Mouse (Mus musculus) adrenal gland, postnatal 25 days (tissue): ENCODE data around the gene Prdm8. TPM values are rescaled to one million over a fixed set of nuclear protein-coding genes. Genes with fewer than 3 reads are reported as not detected.

Experiments used
- DNase-seq: peaks from one replicate; pipeline ENCODE4 v3.0.0; 2021; ENCODE audit warnings: mixed read lengths
- total RNA-seq: library from RNA; stranded (reverse); gene quantifications from 2 replicates; pipeline ENCODE4 v1.2.3, GENCODE M21; 2021

Prdm8 gene
- total RNA-seq, 1 experiment from 2014 or later = not detected

DNA sequence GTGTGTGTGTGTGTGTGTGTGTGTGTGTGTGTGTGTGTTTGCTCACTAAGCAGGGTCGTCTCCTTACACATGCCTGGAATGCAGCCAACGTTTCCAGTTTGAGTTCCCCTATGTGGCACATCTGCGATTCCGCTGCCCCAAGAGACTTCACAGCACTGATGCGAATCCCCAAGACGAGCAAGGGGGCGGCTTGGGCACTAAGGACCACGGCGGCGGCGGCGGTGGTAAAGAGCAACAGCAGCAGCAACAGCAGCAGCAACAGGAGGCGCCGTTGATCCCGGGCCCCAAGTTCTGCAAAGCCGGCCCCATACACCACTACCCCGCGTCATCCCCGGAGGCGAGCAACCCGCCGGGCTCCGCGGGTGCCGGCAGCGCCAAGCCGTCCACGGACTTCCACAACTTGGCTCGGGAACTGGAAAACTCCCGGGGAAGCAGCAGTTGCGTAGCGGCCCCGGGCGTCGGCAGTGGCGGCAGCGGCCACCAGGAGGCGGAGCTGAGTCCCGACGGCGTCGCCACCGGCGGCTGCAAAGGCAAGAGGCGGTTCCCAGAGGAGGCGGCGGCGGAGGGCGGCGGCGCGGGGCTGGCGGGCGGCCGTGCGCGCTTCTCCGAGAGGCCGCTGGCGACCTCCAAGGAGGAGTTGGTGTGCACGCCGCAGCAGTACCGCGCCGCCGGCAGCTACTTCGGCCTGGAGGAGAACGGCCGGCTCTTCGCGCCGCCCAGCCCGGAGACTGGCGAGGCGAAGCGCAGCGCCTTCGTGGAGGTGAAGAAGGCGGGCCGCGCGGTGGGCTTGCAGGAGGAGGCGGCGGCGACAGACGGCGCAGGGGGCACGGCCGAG, 18.2 kb downstream of the Prdm8 start:
- peak; percentile 89 for DNase-seq

DNA sequence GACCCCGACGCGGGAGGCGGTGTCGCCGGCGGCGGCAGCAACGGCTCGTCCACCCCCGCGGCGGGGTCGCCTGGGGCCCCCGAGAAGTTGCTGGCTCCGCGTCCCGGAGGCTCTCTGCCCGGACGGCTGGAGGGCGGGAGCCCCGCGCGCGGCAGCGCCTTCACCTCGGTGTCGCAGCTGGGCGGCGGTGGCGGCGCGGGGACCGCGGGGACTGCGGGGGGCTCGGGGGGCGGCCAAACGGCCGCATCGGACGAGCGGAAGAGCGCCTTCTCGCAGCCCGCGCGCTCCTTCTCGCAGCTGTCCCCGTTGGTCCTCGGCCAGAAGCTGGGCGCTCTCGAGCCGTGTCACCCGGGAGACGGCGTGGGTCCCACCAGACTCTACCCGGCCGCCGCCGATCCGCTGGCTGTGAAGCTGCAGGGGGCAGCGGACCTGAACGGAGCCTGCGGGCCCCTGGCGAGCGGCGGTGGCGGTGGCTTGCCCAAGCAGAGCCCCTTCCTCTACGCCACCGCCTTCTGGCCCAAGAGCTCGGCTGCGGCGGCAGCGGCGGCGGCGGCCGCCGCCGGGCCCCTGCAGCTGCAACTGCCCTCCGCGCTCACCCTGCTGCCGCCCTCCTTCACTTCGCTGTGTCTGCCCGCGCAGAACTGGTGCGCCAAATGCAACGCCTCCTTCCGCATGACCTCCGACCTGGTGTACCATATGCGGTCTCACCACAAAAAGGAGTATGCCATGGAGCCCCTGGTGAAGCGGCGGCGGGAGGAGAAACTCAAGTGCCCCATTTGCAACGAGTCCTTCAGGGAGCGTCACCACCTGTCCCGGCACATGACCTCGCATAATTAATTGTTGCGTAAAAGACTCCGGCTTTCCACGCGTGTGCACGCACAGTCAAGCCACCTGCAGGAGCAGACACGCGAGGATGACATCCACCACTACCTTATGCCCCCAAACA, 19.1 kb downstream of the Prdm8 start:
- DNase-seq = peak; percentile 38

DNA sequence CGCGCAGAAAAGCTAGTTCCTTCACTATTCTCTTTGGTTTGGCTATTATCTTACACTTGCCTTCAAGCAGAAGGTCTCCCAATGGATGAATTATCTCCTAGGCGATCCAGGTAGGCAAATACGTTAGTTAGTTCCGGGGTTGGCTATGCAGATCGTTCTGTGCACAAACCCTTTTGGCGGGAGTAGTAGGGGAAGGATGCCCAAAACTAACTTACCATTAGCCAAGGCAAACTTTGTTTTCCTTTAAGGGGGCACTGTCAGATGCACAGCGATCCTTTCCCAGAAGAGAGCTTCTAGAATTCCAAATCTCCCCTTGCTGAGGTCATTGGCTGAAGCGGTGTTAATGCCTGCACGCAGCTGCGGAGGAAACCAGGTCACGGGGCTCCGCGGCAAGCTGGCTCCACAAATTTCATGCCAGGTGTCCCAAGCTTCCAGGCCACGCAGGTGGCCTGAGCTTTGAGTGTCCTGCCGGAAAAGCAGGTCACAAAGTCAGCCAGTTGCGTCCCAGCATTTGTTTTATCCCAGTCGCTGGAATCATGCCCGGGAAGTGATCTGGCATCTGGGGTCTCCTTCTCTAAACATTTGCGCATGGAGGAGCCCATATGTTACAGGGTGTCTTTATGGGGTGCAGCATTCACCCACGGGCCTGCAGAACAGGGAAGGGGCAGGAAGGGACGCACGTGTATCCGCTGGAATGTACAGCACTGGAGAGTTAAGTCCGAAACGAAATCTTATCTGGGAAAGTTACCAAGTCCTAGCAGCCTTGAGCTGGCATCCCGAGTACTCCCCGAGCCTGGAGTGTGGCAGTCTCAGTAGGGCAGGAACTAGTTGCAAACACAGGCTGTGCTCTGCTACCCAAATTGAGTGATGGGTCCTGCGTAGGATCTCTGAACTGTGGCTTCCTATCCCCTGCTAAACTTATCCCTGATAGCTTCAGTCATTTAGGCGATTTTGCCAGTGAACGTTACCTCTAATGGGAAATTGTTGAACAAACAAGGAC, 22.5 kb downstream of the Prdm8 start:
- no peak for DNase-seq

DNA sequence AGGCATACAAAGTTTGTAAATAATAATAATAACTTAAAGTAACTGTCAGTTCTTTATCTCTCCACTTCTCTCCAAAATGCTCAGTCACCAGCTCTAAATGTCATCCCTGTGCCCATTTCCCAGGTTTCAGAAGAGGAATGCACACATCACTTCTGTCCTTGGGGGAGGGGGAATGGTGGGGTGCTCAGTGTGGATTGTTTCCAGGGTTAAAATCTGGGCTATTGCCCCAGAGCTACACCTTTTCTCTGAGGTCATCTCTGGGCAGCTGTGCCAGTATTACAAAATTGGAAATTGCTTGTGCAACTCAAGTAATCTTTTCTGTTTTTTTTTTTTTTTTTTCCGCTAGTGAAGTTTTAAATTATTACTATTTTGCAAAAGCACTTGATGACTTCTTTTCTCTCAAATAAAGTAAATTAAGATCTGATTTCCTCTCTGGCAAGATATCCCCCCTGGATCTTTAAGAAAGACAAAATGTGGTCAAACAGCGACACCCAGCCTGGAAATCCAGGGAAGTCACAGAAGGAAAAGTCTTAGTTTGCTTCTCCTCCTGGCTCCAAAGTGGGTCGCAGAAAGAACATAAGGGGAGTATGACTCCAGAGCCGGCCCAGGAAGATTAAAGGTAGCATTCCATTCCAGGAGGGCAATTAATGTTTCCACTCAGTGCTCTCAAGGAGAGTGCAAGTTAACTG, 25.4 kb downstream of the Prdm8 start:
- no peak for DNase-seq

DNA sequence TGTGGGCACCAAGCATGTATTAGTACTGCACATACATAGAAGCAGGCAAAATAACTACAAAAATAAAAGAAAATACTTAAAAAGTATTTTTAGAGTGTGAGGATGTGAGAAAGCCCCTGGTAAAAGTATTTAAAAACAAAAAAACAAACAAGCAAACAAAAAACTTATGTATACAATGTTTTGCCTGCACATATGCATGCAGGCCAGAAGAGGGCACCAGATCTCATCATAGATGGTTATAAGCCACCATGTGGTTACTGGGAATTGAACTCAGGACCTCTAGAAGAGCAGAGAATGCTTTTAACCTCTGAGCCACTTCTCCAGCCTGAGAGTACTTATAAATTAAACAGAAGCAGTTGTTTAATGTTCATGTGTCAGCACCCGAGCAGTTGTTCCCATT, 28.0 kb downstream of the Prdm8 start:
- no peak for DNase-seq

DNA sequence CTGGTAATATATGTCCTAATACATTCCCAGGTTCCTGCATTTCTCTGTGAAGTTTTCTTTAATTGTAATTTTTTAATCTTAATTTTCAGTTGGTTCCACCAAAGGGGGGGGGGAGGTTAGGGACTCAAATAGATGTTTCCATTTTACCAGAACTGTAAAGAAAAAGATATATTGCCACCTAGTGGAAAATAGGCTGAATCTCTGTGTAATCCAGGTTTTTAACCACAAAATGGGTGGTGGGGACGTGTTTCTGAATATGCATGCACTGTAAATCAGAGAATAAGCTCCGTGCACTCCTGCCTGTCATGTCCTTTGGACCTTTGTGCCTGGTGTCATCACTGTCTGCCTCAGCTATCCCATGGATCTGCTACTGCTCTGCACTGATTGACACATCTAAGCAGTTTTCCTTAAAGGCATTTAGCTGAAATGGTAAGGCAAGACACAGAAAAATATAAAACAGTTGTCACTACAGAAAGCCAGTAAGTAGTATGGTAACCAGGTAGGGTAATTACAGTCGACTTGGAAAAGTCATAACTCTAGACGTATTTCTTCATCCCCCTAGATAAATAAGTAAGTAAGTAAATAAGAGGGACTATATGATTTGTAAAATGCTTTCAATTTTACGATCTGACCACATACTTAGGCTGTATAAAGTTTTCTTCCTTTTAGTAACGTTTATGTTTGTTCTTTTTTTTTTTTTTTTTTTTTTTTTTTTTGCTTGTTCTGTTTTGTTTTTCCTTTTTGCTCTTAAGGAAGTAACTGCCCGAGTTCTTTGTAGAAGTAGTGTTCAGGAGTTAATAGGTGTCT, 31.6 kb downstream of the Prdm8 start:
- no peak for DNase-seq

DNA sequence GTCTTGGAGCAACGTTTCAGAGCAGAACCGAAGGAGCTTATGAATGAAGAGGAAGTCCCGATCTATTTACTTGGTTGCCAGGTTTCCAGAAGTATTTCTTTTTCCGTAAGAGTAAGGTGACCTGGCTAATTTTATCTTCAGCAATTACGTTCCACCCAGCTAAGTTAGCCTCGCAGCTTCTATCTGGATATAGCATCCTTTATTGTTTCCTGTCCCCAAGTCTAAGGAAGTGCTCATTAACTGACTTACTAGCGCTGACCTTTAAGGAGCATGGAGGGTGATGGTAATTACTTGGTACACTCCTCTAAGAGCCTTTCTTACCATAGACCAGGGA, 32.2 kb downstream of the Prdm8 start:
- DNase-seq = no peak

DNA sequence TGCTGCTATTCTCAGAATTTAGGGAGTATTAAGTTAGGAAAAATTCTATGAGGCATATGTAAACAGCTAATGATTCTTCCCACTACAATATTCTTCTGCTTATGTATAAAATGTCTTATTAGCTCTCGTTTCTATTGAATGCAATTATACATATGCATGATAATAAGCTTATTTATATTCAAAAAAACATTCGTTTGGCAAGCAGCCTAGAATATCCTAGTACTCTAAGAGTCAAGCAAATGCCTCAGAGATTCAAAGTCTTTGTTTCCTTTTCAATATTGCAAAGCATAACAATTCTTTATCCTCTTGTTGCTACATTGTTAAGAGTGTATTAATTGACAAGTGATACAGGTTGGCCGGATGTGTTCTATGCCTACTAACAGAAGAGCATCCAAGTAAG, 34.6 kb downstream of the Prdm8 start:
- no peak for DNase-seq

DNA sequence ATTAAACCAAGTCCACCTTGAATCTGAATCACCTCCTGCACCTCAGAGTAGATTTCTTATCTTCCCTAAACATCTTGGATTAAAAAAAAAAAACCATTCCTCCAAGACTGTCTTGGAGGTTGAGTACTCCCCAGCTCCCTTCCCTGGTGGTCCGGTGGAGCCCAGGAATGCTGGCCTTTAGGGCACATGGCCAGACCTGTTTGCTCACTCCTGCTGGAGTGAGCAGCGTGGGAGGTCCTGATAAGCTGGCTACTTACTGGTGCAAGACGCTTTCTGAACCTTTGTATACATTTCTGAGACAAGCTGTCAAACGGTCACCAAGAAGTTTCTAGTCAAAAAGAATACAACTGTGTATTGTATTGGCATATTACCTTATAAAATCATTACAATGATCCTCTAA, 36.0 kb downstream of the Prdm8 start:
- DNase-seq = no peak

DNA sequence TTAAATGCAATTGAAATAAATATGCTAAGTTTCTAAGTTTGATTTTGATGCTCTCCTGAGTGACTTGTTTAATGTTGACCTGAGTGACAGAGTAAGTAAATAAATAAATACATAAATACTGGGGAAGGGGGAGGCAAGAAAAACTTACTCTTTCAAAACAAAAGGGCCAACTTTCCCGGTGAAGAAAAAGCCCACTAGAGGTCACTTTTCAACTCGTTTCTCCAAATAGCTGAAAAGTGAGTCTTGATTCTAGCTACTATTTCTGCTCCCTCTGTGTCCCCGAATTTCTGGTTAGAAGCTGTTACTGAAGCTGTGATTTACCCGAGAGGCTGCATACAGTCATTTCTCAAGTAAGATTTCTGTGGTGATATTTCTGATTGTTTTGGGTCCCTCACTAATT, 45.5 kb downstream of the Prdm8 start:
- no peak for DNase-seq

DNA sequence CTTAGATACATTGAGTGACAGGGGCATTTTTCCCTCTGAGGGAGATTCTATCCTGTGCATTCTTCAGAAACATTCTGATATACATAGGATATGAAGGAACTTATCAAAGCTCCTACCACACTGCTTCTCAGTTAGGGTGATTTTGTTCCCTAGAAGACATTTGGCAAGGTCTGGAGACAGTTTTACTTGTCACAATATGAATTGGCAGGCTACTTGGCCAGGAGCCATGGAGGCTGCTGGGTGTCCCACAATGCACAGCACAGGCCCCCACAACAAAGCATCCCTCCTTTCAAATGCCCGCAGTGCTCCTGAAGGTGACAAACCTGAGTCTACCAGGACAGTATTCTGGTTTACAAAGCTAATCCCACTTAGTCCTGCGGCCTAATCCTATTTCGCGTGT, 55.0 kb downstream of the Prdm8 start:
- no peak for DNase-seq

DNA sequence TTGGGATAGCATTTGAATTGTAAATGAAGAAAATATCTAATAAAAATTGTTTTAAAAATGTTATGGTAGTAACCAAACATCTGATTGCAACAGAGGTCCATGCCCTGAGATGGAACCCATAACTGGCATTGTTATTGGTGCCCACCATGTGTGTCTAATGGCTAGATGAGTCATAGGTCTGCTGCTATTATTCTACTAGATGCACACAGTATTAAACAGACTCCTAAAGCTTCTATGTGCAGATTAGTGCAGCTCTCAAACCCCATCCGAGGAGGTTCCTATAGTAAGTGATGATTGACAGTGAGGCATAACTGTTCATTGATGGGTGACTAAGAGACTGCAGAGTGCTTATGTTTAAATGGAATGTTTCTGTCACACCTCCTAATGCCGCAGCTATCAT, 59.7 kb downstream of the Prdm8 start:
- DNase-seq = no peak

DNA sequence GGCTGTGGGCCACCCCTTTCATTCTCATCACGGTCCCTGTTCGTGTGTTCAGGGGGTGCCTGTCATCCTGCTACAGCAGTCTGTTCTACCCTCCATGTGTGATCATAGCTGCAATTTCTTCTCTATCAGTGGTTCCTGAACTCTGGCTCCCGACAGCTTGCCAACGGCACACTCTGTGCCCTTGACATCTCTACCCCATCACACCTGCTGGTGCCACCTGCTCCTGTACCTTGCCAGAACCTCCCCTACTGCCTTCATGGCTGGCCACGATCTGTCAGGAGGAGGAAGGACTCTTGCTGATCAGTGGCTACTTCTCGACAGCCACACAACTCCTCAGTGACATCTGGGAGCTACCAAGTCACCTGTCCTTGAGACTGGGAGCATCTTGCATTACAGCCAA, 62.5 kb downstream of the Prdm8 start:
- no peak for DNase-seq

DNA sequence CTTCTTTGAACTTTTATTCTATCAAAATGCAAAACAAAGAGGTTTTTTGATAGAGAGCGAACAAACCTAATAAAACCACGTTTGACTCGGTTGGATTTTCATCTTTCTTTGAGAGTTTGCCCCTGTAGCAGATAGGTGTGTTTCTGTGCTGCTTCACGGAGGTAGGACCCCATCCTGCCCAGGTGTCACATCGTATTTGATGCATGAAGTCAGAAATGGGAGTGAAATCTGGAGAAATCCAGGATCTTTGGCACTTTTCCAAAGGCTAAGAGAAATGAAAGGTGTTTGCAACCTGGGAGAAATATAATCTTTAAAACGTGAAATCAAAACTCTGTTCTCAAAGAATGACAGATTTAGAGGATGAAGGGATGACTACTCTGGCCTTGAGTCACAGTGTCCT, 71.5 kb downstream of the Prdm8 start:
- DNase-seq = no peak

Other genes with a start within 250 kb of the Prdm8 start
- gene Antxr2, start 136.2 kb upstream of the Prdm8 start, total RNA-seq = 36.8 and 49.5 TPM in 2 replicates
- gene Fgf5, start 87.0 kb downstream of the Prdm8 start, total RNA-seq = not detected in 2 replicates
- not detected in 2 replicates for gene Cfap299, start 162.1 kb downstream of the Prdm8 start, total RNA-seq